Mouse (Mus musculus) kidney, adult 2 months (tissue): ENCODE results near the gene 4930470P17Rik.

Source experiments
- CTCF ChIP-seq: fragments of 200-500 bp; conservative IDR thresholded peaks from 2 replicates; pipeline ENCODE4 v1.5.1; 2011; ENCODE audit warnings: low read depth, mild to moderate bottlenecking, control low read depth, low read length, moderate library complexity, mixed read lengths; ENCODE audit not compliant: insufficient read depth, insufficient read length
- POLR2A ChIP-seq: fragments of 200-500 bp; IDR thresholded peaks from one replicate; pipeline ENCODE4 v1.6.1; 2011; ENCODE audit warnings: low read depth, low read length, control low read depth

GRCm38 (mm10) chr2:170552088-170552487 is 49.7 kb downstream of the 4930470P17Rik start:
- no peak for TF ChIP-seq CTCF
- no peak for TF ChIP-seq POLR2A
